Mouse (Mus musculus) megakaryocyte, embryonic 14.5 days (primary cell): ENCODE results near the gene Grin2a. TPM values are rescaled to one million over a fixed set of nuclear protein-coding genes. Genes with fewer than 3 reads are reported as not detected.

ENCODE experiments used
- H3K27me3 ChIP-seq: replicated peaks from 2 replicates; pipeline ENCODE3; 2012; ENCODE audit warnings: inconsistent platforms
- H3K36me3 ChIP-seq: replicated peaks from 2 replicates; pipeline ENCODE3; 2012; ENCODE audit warnings: low read length, inconsistent platforms, mixed read lengths
- H3K4me1 ChIP-seq: 2 replicates; pipeline ENCODE4 v1.6.1; 2012; ENCODE audit warnings: inconsistent platforms
- H3K4me3 ChIP-seq: replicated peaks from 2 replicates; pipeline ENCODE3; 2012; ENCODE audit warnings: moderate library complexity, mild to moderate bottlenecking, inconsistent platforms
- H3K9me3 ChIP-seq: 2 replicates; pipeline ENCODE4 v1.6.1; 2012; ENCODE audit warnings: inconsistent platforms
- FLI1 ChIP-seq: IDR thresholded peaks from 2 replicates; pipeline ENCODE4 v1.6.1; 2012; ENCODE audit warnings: low read length, inconsistent platforms, mixed read lengths
- GATA1 ChIP-seq: IDR thresholded peaks from 3 replicates; pipeline ENCODE4 v1.6.1; 2012; ENCODE audit warnings: mixed read lengths, low read length, inconsistent platforms, borderline replicate concordance
- polyA plus RNA-seq: library from polyadenylated mRNA; stranded (reverse); fragments of >175 nt; gene quantifications from 2 replicates; pipeline ENCODE4 v1.2.3, GENCODE M21; 2012; ENCODE audit warnings: low replicate concordance; ENCODE audit not compliant: insufficient read depth

The Grin2a gene
- polyA plus RNA-seq, 1 experiment = not detected

- TF ChIP-seq GATA1 = no peak
- no peak for TF ChIP-seq FLI1
- H3K9me3 ChIP-seq = peaks cover 6% of the 10 kb centered on the region
- no peak overlapping the region for H3K4me3 ChIP-seq
- no peaks in the 10 kb centered on the region for H3K27me3 ChIP-seq
- no peaks in the 10 kb centered on the region for H3K36me3 ChIP-seq
- no peaks in the 10 kb centered on the region for H3K4me1 ChIP-seq
Measured at GRCm38 (mm10) chr16:9688523-9689140, 306.7 kb downstream of the Grin2a start.

- H3K9me3 ChIP-seq = peaks cover 18% of the 10 kb centered on the region
- H3K36me3 ChIP-seq = no peaks in the 10 kb centered on the region
- no peaks in the 10 kb centered on the region for H3K4me1 ChIP-seq
- TF ChIP-seq FLI1 = no peak
- TF ChIP-seq GATA1 = no peak
- no peaks in the 10 kb centered on the region for H3K27me3 ChIP-seq
- no peak overlapping the region for H3K4me3 ChIP-seq
Measured at GRCm38 (mm10) chr16:9680572-9680971, 314.8 kb downstream of the Grin2a start.

GRCm38 (mm10) chr16:9679994-9680393 is 315.4 kb downstream of the Grin2a start:
- Histone ChIP-seq H3K36me3 (no peaks in the 10 kb centered on the region), H3K9me3 (peaks cover 18% of the 10 kb centered on the region), H3K4me1 (no peaks in the 10 kb centered on the region), H3K4me3 (no peak overlapping the region), H3K27me3 (no peaks in the 10 kb centered on the region)
- TF ChIP-seq FLI1 (no peak), GATA1 (no peak)

GRCm38 (mm10) chr16:9678750-9679149 is 316.6 kb downstream of the Grin2a start:
- no peak overlapping the region for H3K4me3 ChIP-seq
- TF ChIP-seq GATA1 (no peak), FLI1 (no peak)
- no peaks in the 10 kb centered on the region for H3K27me3 ChIP-seq
- H3K9me3 ChIP-seq = peaks cover 13% of the 10 kb centered on the region; the same call in 1 of the 2 replicates
- H3K4me1 ChIP-seq = no peaks in the 10 kb centered on the region
- H3K36me3 ChIP-seq = no peaks in the 10 kb centered on the region

- H3K4me1 ChIP-seq = no peaks in the 10 kb centered on the region
- H3K27me3 ChIP-seq = no peaks in the 10 kb centered on the region
- H3K9me3 ChIP-seq = peaks cover 8% of the 10 kb centered on the region; the same call in 1 of the 2 replicates
- TF ChIP-seq GATA1 (no peak), FLI1 (no peak)
- no peaks in the 10 kb centered on the region for H3K36me3 ChIP-seq
- H3K4me3 ChIP-seq = no peak overlapping the region
Measured at GRCm38 (mm10) chr16:9672390-9672789, 323.0 kb downstream of the Grin2a start.

- no peaks in the 10 kb centered on the region for H3K27me3 ChIP-seq
- no peak overlapping the region for H3K4me3 ChIP-seq
- H3K9me3 ChIP-seq = peaks cover 8% of the 10 kb centered on the region; the same call in 1 of the 2 replicates
- TF ChIP-seq FLI1 (no peak), GATA1 (no peak)
- H3K36me3 ChIP-seq = no peaks in the 10 kb centered on the region
- H3K4me1 ChIP-seq = no peaks in the 10 kb centered on the region
Measured at GRCm38 (mm10) chr16:9671222-9671621, 324.1 kb downstream of the Grin2a start.

- Histone ChIP-seq H3K27me3 (no peaks in the 10 kb centered on the region), H3K4me1 (no peaks in the 10 kb centered on the region), H3K36me3 (no peaks in the 10 kb centered on the region), H3K9me3 (peaks cover 8% of the 10 kb centered on the region; the same call in 1 of the 2 replicates), H3K4me3 (no peak overlapping the region)
- no peak for TF ChIP-seq GATA1
Measured at GRCm38 (mm10) chr16:9670750-9671161, 324.6 kb downstream of the Grin2a start.

GRCm38 (mm10) chr16:9665896-9666295 is 329.5 kb downstream of the Grin2a start:
- no peak overlapping the region for H3K4me3 ChIP-seq
- peaks cover 8% of the 10 kb centered on the region for H3K9me3 ChIP-seq
- no peaks in the 10 kb centered on the region for H3K4me1 ChIP-seq
- no peaks in the 10 kb centered on the region for H3K36me3 ChIP-seq
- H3K27me3 ChIP-seq = no peaks in the 10 kb centered on the region
- TF ChIP-seq FLI1 = no peak
- no peak for TF ChIP-seq GATA1

GRCm38 (mm10) chr16:9664060-9664459 is 331.3 kb downstream of the Grin2a start:
- H3K36me3 ChIP-seq = no peaks in the 10 kb centered on the region
- no peaks in the 10 kb centered on the region; the same call in none of the 2 replicates for H3K9me3 ChIP-seq
- no peaks in the 10 kb centered on the region for H3K27me3 ChIP-seq
- no peak for TF ChIP-seq GATA1
- no peak for TF ChIP-seq FLI1
- no peaks in the 10 kb centered on the region for H3K4me1 ChIP-seq
- H3K4me3 ChIP-seq = no peak overlapping the region

- Histone ChIP-seq H3K4me3 (no peak overlapping the region), H3K36me3 (no peaks in the 10 kb centered on the region)
- TF ChIP-seq FLI1 (no peak), GATA1 (no peak)
Measured at GRCm38 (mm10) chr16:9663508-9663907, 331.9 kb downstream of the Grin2a start.

More at GRCm38 (mm10) chr16:9663508-9663907, 331.9 kb downstream of the Grin2a start:
- H3K9me3 ChIP-seq = no peaks in the 10 kb centered on the region; the same call in none of the 2 replicates
- no peaks in the 10 kb centered on the region for H3K27me3 ChIP-seq
- H3K4me1 ChIP-seq = no peaks in the 10 kb centered on the region
